Mouse (Mus musculus) kidney, postnatal 10 days (tissue): ENCODE measurements around the gene Gnptg.
"Not testable (repeated sequence)": the region's sequence is repeated elsewhere in the genome, so short reads cannot be mapped to it uniquely, and the experiment has no call there.

ENCODE experiments used
- DNase-seq: peaks from one replicate; pipeline ENCODE4 v3.0.0; 2021; ENCODE audit warnings: mixed read lengths

Gene Gnptg

GRCm38 (mm10) chr17:25243131-25243780, 3.3 kb upstream of the Gnptg start:
- peak; percentile 28 for DNase-seq

GRCm38 (mm10) chr17:25235635-25236034, 4.3 kb downstream of the Gnptg start:
- no peak for DNase-seq

DNA sequence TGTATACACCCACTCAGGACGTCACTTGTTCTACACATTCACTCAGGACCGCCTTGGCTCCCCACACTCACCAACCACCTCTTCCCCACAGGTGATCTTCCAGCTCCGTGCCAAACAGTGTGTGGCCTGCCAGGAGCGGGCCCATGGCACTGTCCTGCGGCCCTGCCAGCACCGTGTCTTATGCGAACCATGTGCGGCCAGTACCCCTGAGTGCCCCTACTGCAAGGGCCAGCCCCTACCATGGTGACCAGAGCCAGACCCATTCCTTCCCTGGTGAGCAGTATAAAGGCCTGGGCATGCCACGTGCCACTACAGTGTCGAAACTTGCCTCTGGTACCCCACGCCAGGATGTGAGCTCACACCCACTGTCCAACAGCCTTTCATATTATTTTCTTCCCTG, 8.3 kb downstream of the Gnptg start:
- not testable (repeated sequence) for DNase-seq

- DNase-seq: peak; percentile 53
These were observed 9.2 kb downstream of the Gnptg start for GRCm38 (mm10) chr17:25230700-25231099.

DNA sequence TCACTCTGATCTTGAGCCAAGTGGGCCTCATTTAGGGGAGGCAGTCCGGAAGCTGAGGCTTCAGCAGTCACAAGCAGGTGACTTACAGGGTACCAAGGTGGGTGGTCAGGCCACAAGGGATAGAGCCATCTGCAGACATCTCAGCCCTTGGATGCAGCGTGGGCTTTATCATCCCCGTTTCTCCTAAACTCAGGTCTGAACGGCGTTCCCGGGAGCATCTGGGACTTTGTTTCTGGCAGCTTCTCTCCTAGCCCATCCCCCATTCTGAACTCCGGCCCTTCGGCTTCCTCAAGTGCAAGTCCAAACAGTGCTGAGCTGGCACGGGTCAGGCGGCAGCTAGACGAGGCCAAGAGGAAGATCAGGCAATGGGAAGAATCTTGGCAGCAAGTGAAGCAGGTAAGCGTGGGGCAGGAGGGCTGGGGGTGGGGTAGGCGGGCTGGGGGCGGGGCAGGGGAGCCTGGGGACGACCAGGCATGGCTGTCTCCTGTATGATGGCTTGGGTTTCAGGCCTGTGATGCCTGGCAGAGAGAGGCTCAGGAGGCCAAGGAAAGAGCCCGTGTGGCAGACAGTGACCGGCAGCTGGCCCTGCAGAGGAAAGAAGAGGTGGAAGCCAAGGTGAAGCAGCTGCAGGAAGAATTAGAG, 9.8 kb downstream of the Gnptg start:
- not testable (repeated sequence) for DNase-seq

GRCm38 (mm10) chr17:25227991-25228390, 11.9 kb downstream of the Gnptg start:
- DNase-seq: peak; percentile 34

DNA sequence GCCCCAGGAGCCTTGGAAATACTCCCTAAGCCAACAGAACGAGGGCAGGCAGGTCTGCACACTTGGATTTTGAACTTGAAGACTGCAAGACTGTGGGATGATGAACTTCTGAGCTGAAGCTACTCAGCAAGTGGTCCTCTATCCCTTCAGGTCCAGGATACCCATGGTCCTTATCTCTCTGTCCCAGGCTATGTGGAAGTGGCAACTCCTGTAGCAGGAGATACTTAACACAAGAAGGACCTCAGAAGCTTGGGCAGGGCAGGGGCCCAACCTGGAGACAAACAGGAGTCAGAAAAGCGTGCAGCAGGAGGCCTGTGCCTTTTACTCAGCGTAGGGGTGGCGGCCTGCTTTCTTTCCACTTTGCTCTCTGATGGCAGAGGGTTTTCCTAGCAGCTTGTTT, 14.3 kb downstream of the Gnptg start:
- DNase-seq: no peak

DNA sequence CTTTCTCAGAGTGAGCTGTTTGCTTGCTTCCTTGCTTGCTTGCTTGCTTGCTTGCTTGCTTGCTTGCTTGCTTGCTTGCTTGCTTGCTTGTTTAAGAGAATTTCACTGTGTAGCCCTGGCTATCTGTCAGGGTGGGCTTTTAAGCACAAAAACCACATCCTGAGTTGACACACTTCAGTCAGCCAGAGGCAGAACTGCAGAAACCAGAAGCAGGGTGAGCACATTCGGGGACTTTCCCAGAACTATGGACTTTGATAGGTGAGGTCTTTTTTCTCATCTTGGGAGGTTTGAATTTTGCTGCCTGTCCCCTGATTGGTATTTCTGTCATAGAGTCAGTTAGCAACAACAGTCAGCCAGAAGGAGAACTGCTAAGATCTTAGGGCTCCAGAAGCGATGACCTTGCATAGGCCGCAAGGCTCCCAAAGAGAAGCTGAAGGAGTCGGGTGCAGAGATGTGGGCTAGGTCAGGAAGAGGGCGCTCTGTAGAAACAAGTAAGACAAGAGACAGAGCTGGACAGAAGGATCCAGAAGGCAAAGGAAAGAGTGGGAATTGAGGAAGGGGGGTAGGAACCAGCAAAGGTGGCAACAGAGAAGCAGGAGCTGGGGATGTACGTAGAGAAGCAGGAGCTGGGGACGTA, 15.2 kb downstream of the Gnptg start:
- no peak for DNase-seq

DNA sequence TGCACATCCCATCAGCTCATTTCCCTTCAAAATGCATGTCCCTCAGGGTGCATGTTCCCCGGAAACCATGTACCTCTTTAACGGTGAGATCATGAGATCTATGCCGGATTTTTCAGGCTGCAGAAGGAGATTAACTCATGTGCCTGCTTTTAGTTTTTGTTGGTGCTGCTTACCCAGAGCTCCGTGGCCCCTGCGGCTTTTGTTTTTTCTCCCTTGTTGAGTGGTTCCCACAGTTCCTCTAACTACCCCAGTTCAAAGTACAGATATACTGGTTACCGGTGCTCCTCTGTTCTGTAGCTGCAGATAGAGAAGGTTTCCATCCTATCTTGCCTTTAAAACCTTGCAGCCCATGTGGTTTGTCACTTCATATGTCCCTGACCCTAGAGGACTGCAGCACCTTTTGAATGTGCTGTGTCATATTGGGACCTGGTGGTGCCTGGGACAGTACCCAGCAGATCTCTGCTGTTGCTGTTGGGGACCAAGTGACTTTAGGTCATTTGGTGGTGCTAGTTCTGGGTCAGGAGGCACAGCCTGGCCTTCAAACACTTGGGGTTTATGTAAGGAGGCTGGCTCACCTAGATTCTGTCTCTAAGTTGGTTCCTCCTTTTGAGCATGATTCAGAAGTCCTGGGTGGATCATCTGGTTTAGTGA, 16.8 kb downstream of the Gnptg start:
- DNase-seq: no peak

DNA sequence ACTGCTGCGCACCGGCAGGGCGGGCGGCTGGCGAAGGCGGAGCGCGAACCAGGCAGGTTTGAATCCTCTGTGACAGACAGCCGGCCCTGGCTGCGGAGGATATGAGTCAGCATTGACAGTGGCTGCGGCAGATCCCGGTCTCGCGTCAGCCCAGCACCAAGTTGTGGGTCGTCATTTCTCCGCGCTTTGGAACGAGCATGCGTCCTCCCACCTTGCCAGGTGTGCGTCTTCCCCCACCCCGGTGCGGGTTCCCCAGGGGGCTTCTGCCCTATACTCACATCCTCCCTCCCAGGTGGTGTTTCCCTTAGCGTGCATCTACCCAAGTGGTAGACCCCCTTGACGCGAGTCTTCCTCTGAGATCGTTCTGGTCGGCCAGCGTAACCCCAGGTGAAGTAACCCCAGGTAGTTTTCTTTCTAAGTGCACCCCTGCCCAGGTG, 17.4 kb downstream of the Gnptg start:
- DNase-seq: not testable (repeated sequence)

DNA sequence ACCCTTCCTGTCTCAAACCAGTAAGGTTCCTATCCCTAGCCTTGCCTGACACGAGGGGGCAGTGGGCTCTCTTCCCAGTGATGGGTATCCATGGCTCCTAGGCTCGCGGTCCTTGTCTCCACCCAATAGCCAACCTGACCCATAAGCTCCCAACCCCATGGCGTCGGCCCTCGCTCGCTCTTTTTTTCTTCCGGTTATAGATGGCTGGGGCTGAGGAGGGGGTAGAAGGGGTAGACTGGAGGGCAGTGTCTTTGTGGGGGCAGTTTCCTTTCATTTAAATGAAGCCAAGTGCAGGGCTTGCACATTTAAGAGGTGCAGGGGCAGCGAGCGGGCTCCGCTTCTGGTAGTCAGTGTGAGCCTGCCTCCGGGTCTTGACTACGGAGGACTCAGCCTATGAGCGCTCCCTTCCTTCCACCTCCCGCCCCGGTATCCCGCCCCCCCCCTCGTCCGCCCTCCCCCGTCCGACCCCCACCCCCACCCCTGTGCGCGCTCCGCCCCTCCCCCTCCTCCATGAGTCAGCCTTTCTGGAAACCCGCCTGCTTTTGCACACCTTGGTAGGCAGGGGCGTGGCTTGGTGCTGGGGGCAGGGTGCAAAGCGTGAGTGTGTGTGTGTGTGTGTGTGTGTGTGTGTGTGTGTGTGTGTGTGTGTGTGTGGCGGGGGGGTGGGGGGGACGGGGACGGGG, 18.0 kb downstream of the Gnptg start:
- DNase-seq: peak; percentile 84

- DNase-seq: no peak
These were observed 19.2 kb downstream of the Gnptg start for GRCm38 (mm10) chr17:25220746-25221145.

DNA sequence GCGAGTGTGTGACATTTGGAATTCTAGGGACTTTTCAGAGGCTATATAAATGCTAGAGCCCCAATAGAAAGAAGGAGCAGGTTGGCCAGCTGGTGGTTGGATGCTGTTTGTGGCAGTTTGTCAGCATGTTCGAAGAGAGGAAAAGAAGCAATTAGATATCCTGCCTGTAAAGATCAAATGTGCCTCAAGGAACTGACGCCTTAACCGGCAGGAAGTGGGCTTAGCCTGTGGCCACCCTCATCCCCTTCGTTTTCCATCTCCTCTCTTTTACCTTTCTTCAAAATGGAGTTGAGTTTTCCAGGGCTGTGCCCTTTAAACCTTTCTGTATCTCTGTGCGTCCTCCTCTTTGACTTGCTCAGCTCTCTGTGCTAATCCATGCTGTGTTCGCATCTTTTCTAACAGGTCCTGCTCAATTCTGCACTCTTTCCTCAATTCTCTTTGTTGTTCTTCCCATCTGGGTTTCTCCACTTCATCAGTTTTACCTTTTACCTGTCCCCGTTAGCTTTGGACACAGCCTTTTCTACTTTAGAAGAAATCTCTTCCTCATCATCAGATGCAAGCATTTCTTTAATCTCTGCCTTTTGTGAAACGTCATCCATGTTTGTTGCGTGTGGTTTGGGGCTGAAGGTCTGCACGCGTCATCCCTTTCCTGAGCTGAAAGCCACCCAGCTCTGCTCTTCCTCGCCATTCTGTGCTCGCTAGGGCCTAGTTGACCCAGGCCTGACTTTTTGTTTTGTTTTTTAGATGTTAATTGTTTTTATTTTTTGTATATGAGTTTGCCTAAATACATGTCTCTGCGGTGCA, 20.2 kb downstream of the Gnptg start:
- DNase-seq: no peak

- DNase-seq: no peak
These were observed 21.0 kb downstream of the Gnptg start for GRCm38 (mm10) chr17:25218967-25219366.

DNA sequence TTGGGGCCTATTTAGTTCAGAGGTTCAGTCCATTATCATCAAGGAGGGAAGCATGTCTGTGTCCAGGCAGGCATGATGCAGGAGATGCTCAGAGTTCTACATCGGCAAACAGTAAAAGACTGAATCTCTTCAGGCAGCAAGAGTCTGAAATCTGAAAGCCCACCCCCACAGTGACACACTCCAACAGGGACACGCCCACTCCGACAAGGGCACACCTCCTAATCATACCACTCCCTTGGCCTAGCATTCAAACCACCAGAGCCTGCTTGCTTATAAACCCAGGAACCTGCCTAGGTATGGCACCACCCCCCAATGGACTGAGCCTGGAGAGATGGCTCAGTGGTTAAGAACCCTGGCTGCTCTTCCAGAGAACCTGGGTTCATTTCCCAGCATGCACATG, 24.5 kb downstream of the Gnptg start:
- no peak for DNase-seq

GRCm38 (mm10) chr17:25211705-25212104, 28.2 kb downstream of the Gnptg start:
- no peak for DNase-seq

GRCm38 (mm10) chr17:25210680-25211466, 29.1 kb downstream of the Gnptg start:
- peak; percentile 60 for DNase-seq

- peak; percentile 31 for DNase-seq
These were observed 29.9 kb downstream of the Gnptg start for GRCm38 (mm10) chr17:25210006-25210405.

DNA sequence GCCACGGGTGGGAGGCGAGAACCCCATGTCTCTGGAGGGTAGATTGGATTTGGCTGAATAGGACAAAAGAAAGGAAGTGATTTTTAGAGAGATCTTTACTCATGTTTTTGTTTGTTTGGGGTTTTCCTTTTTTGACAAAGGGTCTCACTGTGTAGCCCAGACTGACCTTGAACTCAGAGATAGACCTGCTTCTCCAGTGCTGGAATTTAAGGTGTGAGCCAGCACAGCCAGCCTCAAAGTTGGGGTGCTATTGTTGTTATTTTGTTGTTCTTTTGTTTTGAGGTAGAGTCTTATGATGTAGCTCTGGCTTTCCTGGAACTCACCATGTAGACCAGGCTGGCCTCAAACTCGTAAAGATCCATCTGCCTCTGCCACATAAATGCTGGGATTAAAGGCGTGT, 37.5 kb downstream of the Gnptg start:
- DNase-seq: no peak

- DNase-seq: no peak
These were observed 50.8 kb downstream of the Gnptg start for GRCm38 (mm10) chr17:25189091-25189490.
